Mouse (Mus musculus) adrenal gland, postnatal 25 days (tissue): Measurements from ENCODE around the gene Rest. TPM values are rescaled to one million over a fixed set of nuclear protein-coding genes. Genes with fewer than 3 reads are reported as not detected.

Experiments
- DNase-seq: peaks from one replicate; pipeline ENCODE4 v3.0.0; 2021; ENCODE audit warnings: mixed read lengths
- total RNA-seq: library from RNA; stranded (reverse); gene quantifications from 2 replicates; pipeline ENCODE4 v1.2.3, GENCODE M21; 2021

The Rest gene
- total RNA-seq, 1 experiment from 2014 or later: 28.8 TPM

DNA sequence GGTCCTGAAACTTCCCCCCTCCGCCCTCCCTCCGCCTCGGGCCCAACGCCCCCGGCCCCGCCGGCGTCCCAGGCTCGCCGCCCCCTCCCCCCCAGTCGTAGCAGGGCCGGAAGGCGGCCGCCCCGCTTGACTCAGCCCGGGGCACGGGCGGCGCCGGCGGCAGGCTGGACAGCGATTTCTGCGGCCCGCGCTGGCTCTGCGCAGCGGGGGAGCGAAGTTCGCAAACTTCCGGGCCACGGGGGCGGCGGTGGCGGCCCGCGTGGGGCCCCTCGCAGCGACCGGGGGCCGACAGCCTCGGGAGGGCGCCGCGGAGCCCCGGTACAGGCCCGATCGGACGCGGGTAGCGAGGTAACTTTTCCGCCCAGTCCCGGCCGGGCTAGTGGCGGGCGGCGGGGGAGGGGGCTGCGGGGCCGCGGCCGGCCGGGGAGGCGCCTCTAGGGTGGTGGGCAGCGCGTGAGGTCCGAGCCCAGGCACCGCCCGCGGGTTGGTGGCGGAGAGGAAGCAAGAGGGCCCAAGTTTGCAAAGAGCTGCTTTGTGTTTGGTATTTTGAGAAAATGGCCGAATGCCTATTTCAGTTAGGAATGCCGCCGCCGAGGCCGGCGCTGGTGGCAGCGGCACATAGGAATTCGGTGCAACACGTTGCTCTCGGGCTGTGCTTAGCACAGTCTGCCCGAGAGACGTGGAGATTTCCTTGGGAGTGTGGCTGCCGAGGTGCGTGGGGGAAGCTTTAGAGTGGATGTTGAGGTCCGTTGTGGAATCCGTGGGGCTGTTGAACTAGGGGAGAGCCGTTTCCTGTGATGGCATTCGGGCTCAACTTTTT, 985 bp downstream of the Rest start:
- DNase-seq: peak; percentile 70

DNA sequence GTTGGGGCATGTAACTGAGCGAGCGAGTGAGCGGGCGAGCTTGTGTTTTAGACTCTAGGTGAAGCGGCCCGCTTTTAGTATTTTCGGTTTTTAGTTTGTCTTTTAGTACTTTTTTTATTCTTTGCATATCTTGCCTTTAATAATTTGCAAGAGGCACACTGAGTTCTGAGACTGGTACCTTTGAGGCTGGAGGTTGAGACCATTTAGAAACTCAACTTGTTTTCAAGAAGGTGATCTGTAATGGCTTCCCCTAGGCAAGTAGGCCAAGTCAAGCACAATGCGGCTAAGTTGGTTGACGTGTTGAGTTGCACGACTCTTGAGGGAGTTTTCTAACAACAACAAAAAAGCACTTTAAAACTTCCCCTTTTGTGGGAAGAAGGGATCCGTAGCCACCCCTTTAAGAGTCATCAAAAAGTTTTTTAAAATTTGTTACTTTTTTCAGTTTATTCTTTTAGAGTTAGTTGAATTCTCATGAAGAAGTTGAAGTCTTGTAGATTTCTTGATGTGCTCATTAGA, 1.7 kb downstream of the Rest start:
- no peak for DNase-seq

DNA sequence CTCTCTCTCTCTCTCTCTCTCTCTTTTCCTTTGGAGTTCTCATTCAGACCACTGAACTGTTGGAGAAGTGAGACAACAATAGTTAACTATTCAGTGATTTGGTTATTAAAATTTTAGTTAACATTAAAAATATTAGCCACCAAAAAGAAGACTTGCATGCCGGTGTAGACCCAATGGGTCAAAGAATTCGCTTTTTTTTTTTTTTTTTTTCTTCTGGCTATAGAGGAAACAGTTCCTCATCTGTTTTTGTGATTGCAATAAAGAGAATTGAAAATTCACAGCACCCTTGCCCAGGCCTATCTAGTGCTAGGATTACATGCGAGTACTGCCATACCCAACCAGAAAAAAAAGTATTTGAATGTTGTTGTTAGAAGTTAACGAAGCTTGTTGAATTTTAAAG, 2.1 kb downstream of the Rest start:
- DNase-seq: no peak

DNA sequence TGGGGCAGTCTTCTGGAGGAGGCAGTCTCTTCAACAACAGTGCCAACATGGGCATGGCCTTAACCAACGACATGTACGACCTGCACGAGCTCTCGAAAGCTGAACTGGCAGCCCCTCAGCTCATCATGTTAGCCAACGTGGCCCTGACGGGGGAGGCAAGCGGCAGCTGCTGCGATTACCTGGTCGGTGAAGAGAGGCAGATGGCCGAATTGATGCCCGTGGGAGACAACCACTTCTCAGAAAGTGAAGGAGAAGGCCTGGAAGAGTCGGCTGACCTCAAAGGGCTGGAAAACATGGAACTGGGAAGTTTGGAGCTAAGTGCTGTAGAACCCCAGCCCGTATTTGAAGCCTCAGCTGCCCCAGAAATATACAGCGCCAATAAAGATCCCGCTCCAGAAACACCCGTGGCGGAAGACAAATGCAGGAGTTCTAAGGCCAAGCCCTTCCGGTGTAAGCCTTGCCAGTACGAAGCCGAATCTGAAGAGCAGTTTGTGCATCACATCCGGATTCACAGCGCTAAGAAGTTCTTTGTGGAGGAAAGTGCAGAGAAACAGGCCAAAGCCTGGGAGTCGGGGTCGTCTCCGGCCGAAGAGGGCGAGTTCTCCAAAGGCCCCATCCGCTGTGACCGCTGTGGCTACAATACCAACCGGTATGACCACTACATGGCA, 2.8 kb downstream of the Rest start:
- DNase-seq: no peak

DNA sequence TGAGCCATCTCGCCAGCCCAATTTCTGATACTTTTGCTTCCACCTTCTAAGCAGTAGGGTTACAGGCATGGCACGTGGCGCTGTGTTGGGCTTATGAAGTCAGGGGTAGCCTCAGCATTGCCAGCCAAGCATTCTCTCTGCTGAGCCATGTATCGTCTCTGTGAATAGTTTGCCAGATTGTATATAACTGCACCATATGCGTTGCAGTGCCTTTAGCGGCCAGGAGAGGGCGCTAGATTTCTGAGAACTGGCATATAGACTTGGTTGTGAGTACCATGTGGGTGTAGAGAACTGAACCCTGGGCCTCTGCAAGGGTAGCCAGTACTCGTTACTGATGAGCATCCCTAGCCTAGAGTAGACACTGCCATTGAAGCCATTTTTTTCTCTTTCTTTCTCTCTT, 4.1 kb downstream of the Rest start:
- no peak for DNase-seq

DNA sequence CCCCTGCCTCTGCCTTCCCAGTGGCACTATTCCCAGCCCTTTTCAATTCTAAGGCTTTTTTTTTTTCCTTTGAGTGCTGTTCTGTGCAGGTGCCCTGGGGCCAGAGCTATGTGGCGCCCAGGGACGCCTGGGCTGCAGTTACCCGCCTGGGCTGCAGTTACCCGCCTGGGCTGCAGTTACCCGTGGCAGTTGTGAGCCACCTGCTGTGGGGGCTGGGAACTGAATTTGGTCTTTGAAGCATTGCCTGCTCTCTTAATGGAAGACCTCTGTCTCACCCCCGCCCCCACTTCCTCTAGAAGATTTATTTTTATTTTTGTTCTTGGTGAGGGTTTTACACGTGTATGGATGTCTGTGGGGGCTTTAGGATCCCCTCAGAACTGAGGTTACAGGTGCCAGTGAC, 7.9 kb downstream of the Rest start:
- DNase-seq: no peak

DNA sequence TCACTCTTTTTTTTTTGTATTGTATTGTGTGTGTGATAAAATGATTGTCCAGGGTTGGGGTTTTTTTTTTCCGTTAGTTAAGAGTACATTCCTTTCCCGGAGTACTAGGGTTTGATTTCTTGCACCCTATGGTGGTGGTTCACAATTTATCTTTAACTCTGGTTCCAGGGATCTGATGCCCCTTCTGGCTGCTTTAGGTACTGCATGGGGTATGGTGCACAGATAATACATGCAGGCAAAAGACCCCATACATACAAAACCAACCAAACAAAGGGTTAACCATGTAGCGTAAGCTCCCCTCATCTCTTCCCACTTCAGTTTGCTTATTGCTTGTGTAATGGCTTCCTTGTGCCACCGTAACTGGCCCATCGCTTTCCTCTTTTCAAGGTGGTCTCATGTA, 10.7 kb downstream of the Rest start:
- peak; percentile 18 for DNase-seq

DNA sequence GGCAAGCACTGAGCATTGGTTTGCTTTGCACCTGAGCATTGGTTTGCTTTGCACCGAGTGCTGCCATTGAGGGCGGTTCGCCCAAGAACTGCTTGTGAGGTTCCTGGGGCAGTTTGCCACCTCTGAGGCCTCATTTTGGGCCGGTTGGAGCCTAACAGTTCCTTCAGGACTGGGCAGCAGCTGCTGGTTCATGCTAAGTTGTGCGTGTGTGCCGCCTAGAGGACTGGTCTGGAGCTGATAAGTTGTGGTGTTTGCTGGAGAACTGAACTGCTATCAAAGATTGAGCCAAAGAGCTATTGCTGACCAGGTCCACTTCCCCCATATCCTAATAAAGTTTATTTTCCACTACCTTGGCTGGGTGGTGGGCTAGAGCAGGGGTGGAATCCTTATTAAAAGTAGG, 11.9 kb downstream of the Rest start:
- DNase-seq: no peak

DNA sequence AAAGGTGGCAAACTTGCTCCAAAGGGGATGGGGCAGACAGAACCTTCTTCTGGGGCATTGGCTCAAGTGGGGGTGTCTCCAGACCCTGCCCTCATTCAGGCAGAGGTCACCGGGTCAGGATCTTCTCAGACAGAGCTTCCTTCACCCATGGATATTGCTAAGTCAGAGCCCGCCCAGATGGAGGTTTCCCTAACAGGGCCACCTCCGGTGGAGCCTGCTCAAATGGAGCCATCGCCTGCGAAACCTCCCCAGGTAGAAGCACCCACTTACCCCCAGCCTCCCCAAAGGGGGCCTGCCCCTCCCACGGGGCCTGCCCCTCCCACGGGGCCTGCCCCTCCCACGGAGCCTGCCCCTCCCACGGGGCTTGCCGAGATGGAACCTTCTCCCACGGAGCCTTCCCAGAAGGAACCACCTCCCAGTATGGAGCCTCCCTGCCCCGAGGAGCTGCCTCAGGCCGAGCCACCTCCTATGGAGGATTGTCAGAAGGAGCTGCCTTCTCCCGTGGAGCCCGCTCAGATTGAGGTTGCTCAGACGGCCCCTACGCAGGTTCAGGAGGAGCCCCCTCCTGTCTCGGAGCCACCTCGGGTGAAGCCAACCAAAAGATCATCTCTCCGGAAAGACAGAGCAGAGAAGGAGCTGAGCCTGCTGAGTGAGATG, 16.4 kb downstream of the Rest start:
- DNase-seq: no peak

DNA sequence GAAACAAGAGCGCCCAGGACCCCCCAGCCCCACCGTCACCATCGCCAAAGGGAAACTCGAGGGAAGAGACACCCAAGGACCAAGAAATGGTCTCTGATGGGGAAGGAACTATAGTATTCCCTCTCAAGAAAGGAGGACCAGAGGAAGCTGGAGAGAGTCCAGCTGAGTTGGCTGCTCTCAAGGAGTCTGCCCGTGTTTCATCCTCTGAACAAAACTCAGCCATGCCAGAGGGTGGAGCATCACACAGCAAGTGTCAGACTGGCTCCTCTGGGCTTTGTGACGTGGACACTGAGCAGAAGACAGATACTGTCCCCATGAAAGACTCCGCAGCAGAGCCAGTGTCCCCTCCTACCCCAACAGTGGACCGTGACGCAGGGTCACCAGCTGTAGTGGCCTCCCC, 17.0 kb downstream of the Rest start:
- no peak for DNase-seq

DNA sequence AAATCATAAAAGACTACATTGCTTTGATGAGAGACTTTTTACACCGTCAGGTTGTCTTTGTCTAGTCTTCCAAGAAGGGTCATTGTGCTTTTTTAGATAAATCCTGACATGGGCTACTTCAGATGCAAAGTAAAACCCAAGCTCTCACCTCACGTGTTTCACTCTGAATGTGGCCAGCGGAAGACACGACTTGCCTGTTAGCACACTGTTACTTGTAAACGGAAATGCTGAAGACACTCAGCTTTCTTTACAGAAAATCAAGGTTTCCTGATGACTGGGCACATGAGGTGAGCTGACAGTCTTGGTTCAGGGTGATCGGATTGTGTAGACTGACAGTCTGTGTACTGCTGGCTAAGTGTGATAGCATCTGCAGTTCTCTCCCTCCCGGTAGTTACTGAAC, 20.4 kb downstream of the Rest start:
- no peak for DNase-seq

DNA sequence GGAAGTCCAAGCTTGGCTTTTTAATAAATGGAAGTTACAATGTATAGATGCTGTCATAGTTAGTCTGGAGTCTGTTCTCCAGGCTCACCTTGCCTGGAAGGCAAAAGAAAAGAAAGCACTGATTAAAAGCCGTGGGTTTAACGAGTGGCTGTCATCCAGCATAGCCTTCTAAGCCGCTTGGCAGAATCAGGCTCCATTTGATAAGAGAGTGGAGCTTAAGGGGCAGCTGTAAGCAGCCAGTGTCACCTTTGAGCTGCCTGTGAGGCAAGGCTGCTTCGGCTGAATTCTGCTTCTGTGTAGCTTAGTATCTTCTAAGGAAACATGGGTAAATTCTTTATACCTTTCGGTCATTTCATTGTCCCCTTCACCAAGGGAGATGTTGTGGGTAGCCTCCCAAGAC, 21.6 kb downstream of the Rest start:
- no peak for DNase-seq

DNA sequence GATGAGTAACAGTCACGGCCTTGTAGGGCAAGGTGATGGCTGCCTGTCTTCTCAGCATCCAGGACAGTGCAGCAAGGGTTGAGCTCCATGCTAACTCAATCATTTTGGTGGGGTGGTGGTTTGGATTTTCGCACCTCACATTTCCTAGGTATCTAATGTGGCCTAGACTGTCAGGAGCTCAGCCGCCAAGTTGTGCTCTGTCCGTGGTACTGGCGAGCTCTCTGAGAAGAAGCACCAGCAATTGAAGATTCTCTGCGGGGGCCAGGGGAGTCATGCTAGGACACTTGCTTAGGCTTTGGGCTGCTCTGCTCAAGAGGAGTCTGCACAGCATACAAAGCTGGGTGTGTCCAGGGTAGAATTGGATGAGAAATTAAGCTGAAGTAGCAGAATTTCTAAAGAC, 22.6 kb downstream of the Rest start:
- no peak for DNase-seq

DNA sequence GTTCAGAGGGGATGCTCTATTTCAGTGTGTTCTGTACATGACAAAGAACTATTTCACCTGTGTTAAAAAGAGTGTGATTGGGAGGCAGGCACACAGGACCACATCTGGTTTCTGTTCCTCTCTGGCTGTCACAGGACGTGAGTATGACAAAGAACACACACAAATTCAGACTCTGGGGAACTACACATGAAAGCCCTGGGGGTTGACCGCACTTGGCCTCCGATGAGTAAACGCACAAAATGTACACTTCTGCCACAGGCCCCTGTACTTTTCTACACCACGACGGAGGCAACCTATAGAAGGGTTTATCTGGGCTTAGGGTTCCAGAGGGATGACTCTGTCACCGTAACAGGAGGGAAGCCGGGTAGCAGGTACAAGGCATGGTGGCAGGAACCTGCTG, 24.4 kb downstream of the Rest start:
- no peak for DNase-seq

DNA sequence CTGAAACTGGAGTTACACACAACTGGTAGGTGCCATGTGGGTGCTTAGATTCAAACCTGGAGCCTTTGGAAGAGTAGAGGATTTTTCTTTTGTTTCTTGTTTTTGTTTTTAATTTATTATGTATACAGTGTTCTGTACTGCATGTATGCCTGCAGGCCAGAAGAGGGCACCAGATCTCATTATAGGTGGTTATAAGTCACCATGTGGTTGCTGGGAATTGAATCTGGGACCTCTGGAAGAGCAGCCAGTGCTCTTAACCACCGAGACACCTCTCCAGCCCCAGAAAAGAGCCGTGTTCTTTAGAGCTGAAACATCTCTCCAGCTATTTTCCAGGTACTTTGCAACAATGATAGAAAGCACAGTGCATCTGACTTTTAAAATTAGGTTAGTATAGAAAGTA, 25.3 kb downstream of the Rest start:
- no peak for DNase-seq

DNA sequence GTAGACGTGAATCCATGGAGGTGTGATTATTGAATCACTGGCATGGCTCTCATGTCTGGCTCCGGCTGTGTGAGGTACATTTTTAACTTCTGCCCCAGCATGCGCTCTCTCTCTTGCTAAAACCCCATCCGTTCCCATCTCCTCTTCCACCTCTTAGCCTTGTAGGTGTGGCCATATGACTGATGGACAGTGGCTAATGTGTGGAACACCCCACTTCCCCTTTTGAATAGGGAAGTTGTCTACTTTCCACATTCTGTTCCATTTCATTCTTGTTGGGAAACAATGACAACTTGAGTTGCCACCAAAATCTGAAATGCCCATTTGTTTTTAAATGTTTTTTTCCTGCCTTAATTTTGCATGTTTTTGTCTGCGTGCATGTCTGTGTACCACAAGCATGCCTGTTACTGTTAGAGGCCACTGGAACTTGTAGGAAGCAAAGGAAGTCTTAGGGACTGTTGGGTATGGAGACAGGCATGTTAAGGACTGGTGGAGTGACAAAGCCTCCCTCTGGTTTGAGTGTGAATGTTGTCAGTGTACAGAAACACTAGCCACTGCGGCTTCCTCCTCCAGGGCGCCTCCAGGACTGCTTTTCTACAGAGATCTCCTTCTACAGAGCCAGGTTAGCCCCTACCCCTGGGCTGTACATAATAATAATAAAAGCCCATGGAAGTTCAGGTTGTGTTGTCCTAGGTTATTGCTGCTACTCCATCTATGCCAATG, 27.7 kb downstream of the Rest start:
- no peak for DNase-seq

DNA sequence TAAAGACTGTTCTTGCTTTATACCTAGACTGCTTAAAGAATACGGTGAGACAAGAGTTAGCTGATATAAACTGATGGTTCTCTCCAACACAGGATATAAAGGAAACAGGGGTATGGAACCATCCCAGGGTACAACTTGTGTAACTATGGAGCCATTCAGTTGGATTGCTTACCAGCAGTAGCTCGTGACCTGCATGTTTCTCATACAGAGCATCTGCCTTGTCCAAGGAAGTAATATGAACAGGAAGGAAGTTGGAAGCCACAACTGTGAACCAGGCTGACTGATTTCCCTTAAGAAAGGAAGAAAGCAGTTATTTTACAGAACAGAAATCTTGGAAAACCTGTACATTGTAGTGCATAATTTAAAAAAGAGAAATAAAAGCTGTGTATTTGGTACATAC, 34.2 kb downstream of the Rest start:
- no peak for DNase-seq

DNA sequence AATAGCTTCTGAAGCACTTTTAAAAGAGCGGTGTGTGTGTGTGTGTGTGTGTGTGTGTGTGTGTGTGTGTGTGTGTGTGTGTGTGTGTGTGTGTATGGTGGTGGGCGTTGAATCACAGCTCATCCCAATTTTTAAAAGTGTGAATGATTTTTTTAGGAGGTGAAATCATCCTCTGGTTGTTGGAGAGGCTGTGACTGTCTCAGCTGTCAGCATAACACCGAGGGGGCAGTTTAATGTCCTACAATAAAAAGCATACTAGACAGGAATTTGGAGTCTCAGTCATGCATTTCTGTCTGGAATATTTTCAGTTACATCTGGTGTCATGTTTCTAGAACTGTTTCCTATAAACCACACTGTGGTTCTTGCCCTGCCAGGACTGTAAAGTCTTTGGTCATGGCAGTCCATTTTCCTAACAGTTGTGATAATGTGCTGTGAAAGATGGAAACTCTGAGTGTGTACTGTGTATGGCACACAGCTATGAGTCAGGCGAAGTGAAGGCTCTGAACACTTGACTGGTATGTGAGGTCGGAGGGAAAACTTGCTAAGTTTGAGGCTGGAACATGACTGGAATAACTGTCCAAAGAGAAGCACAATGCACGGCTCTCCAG, 36.1 kb downstream of the Rest start:
- DNase-seq: no peak

DNA sequence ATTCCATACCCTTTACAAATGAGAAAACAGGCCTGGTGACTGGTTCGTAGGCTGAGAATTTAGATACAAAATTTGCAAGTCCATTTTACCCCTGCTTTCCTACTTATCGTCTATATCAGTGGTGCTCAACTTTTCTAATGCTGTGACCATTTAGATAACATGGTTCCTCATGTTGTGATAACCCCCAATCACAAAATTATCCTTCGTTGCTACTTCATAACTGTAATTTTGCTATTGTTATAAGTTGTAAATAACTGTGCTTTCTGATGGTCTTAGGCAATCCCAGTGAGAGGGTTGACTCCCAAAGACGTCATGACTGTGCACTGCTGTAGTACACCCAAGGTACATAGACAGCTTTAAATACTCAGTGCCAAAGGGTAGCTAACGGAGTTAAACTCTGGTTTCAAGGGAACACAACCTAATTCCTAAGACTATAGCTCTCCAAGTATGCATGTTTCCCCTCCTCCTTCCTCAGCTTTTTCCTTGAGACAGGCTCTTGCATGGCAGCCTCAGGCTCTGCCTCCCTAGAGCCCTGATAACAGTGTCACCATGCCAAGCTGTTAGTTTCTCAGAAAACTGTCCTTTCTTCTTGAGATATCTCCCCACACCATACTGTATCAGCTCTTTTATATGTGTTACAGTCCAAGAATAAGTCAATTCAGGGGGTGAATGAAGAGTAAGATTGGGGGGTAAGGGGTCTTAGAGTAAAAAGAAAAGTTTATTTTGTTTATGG, 42.7 kb downstream of the Rest start:
- no peak for DNase-seq

DNA sequence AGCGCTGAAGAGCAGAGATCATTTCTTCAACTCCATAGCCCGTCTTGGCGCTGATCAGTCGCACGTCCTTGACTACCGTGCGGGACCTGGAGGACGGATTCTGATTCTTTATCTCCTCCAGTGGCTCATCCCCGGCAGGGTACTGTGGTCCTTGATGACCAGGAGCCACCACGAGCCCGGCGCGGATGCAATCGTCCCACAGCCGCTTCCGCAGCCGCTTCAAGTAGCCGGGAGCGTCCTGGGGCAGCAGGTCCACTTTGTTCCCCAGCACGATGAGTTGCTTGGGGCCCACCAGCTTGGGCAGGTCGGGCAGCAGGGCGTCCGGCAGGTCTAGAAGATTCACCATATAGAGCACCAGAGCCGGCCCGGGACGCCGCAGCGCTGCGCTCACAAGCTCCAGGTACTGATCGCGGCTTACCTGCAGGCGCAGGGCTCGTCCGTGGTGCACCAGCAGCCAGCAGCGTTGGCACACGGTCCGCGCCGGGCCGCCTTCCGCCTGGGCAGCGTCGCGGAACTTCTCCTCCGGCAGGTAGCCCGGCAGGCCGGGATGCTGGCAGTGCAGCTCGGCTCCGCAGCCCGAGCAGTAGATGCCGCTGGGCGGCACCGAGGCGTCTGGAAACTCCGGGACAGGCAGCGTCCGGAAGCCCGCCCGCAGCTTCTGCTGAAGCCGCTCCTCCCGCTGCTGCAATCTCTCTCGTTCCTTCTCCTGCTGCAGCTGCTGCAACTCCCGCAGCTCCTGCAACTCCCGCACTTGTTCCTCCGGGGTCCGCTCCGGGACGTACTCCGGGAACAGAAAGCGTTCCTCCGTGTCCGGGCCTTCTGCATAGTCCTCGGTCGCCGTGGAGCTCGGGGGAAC, 44.0 kb downstream of the Rest start:
- DNase-seq: peak; percentile 32
